Mouse (Mus musculus) right cerebral cortex, postnatal 10 days (tissue): ENCODE results near the gene Tbc1d14.
A peak's percentile ranks its signal among the peaks of the same experiment; 100 is the strongest.

Source experiments
- DNase-seq, 2 experiments: peaks; one replicate each; pipeline ENCODE4 v3.0.0; 2021; ENCODE audit warnings: low spot score in 2 of 2

Tbc1d14 gene

GRCm38 (mm10) chr5:36593176-36593575 is at the start of gene Tbc1d14:
TSS of gene Tbc1d14 (minus strand) at chr5:36593276.
- DNase-seq: no peak

- DNase-seq: no peak
Observed at GRCm38 (mm10) chr5:36625612-36626011, 32.5 kb upstream of the Tbc1d14 start.

- DNase-seq: no peak
Observed at GRCm38 (mm10) chr5:36623670-36624069, 30.6 kb upstream of the Tbc1d14 start.

GRCm38 (mm10) chr5:36621058-36621449 is 28.0 kb upstream of the Tbc1d14 start:
- DNase-seq: no peak

- no peak for DNase-seq
Observed at GRCm38 (mm10) chr5:36620409-36621057, 27.5 kb upstream of the Tbc1d14 start.

- DNase-seq: no peak
Observed at GRCm38 (mm10) chr5:36618890-36619289, 25.8 kb upstream of the Tbc1d14 start.

GRCm38 (mm10) chr5:36618356-36618755 is 25.3 kb upstream of the Tbc1d14 start:
- DNase-seq: no peak

GRCm38 (mm10) chr5:36614124-36614523 is 21.0 kb upstream of the Tbc1d14 start:
- DNase-seq: no peak

- no peak for DNase-seq
Observed at GRCm38 (mm10) chr5:36608939-36609499, 15.9 kb upstream of the Tbc1d14 start.

GRCm38 (mm10) chr5:36603031-36603430 is 10.0 kb upstream of the Tbc1d14 start:
- peak in 1 of 2 experiments; percentile 69 for DNase-seq

GRCm38 (mm10) chr5:36602028-36602427 is 9.0 kb upstream of the Tbc1d14 start:
- no peak for DNase-seq

- no peak for DNase-seq
Observed at GRCm38 (mm10) chr5:36601492-36601891, 8.4 kb upstream of the Tbc1d14 start.

- DNase-seq: no peak
Observed at GRCm38 (mm10) chr5:36598883-36599282, 5.8 kb upstream of the Tbc1d14 start.

GRCm38 (mm10) chr5:36597653-36598052 is 4.6 kb upstream of the Tbc1d14 start:
- no peak for DNase-seq

- DNase-seq: no peak
Observed at GRCm38 (mm10) chr5:36596225-36596624, 3.1 kb upstream of the Tbc1d14 start.

GRCm38 (mm10) chr5:36595115-36595514 is 2.0 kb upstream of the Tbc1d14 start:
- no peak for DNase-seq

GRCm38 (mm10) chr5:36594344-36594743 is 1.3 kb upstream of the Tbc1d14 start:
- no peak for DNase-seq

GRCm38 (mm10) chr5:36590499-36590920 is 2.6 kb downstream of the Tbc1d14 start:
- no peak for DNase-seq

GRCm38 (mm10) chr5:36584299-36584698 is 8.8 kb downstream of the Tbc1d14 start:
- DNase-seq: no peak

GRCm38 (mm10) chr5:36581924-36582642 is 11.0 kb downstream of the Tbc1d14 start:
- DNase-seq: peak; percentile 99

- no peak for DNase-seq
Observed at GRCm38 (mm10) chr5:36581259-36581923, 11.7 kb downstream of the Tbc1d14 start.

- no peak for DNase-seq
Observed at GRCm38 (mm10) chr5:36579967-36580366, 13.1 kb downstream of the Tbc1d14 start.
